Mouse (Mus musculus): ENCODE data around the gene Gp5.

- TF ChIP-seq POLR2A (IDR thresholded peaks at IDR 0.05; ENCODE audit: borderline replicate concordance, extremely low read depth, insufficient read depth, insufficient read length, poor library complexity, severe bottlenecking) (no peak), CTCF (IDR thresholded peaks at IDR 0.05; ENCODE audit: borderline replicate concordance, extremely low read depth, insufficient read depth, insufficient read length) (peak; percentile 85)
Observed at GRCm38 (mm10) chr16:30283743-30284337, 26.7 kb downstream of the Gp5 start.

All from brain, embryonic 14.5 days (tissue).